ENCODE assay signal across 19 mouse cellular contexts in genomic region chr6:47413656-47414055, GRCm38 (mm10).
"Had no signal": no experiment of that assay in that cellular context is flagged by ENCODE, and none has a peak within 500 bp of the region (broad histone marks: within the 10 kb centered on the region; RNA-seq: fewer than 3 reads in every experiment).

No protein-coding gene starts in this region.

- DNase-seq: lung, adult 18-20 months; lung, embryonic 14.5 days; lung, postnatal 10 days; lung, postnatal 4 days; midbrain, embryonic 14.5 days; right cerebral cortex, adult 18-20 months; right cerebral cortex, postnatal 14 days; thymus, adult 2 months; thymus, postnatal 14 days; thymus, postnatal 36 days had no signal

- H3K4me1 ChIP-seq: neural tube, embryonic 13.5 days; neural tube, embryonic 15.5 days; stomach, embryonic 15.5 days had no signal

- H3K36me3 ChIP-seq: midbrain, embryonic 10.5 days; midbrain, embryonic 12.5 days; neural tube, embryonic 13.5 days; neural tube, embryonic 15.5 days; stomach, embryonic 15.5 days had no signal

- H3K9ac ChIP-seq: liver, embryonic 14.5 days; lung, embryonic 14.5 days; midbrain, embryonic 12.5 days; neural tube, embryonic 13.5 days; neural tube, embryonic 15.5 days; stomach, embryonic 15.5 days had no signal

- H3K27ac ChIP-seq: liver, embryonic 14.5 days; midbrain, embryonic 10.5 days; midbrain, embryonic 12.5 days; neural tube, embryonic 13.5 days; neural tube, embryonic 15.5 days; stomach, embryonic 15.5 days; stomach, postnatal 0 days had no signal

- ATAC-seq: midbrain, embryonic 16.5 days had no signal

- H3K4me2 ChIP-seq: lung, embryonic 14.5 days; midbrain, embryonic 12.5 days; neural tube, embryonic 13.5 days; neural tube, embryonic 15.5 days; stomach, embryonic 15.5 days had no signal

- H3K27me3 ChIP-seq: midbrain, embryonic 12.5 days; neural tube, embryonic 13.5 days; neural tube, embryonic 15.5 days; stomach, embryonic 15.5 days had no signal

- H3K9me3 ChIP-seq: midbrain, embryonic 10.5 days; midbrain, embryonic 12.5 days; neural tube, embryonic 13.5 days; neural tube, embryonic 15.5 days; stomach, embryonic 15.5 days had no signal

- H3K4me3 ChIP-seq: midbrain, embryonic 10.5 days; midbrain, embryonic 12.5 days; myocyte; neural tube, embryonic 13.5 days; neural tube, embryonic 15.5 days; stomach, embryonic 15.5 days had no signal
